Mouse (Mus musculus) urinary bladder, adult 18-20 months (tissue): ENCODE data around the gene Lrrc8d.

Experiments
- DNase-seq, 2 experiments: peaks; one replicate each; pipeline ENCODE4 v3.0.0; 2022; ENCODE audit warnings: low spot score in 2 of 2, mixed read lengths in 2 of 2

The Lrrc8d gene

DNA sequence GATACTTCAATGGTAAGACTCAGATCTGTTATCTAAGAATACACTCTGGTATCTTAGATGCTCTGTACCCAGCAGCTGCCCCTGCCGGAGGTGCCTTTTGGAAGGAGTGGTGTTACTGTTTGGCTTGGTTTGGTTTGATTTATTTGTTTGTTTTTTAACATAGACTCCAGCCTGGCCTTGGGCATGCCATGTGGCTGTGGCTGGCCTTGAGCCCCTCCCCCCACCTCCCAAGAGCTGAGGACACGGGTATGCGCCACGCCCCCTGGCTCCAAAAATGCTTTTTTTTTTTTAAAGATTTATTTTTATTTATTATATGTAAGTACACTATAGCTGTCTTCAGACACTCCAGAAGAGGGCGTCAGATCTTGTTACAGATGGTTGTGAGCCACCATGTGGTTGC is 65.6 kb downstream of the Lrrc8d start:
- DNase-seq, result no peak

DNA sequence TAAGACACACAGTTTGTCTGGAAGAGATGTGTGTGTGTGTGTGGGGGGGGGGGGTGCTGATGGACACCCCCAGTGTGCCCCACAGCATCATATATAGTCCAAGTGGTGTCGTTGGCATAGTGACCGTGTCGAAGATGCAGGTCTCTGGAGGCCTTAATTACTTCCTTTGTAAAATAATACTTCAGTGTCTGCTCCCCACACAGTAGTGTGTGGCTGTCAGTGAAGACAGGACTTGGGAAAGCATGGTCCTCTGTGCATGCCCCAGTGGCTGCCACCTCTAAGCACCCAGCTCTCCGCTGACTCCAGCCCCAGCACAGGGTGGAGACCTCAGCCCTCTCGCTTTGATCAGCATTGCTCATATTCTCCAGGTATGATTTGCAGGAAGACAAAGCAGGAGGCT is 76.6 kb downstream of the Lrrc8d start:
- no peak for DNase-seq

DNA sequence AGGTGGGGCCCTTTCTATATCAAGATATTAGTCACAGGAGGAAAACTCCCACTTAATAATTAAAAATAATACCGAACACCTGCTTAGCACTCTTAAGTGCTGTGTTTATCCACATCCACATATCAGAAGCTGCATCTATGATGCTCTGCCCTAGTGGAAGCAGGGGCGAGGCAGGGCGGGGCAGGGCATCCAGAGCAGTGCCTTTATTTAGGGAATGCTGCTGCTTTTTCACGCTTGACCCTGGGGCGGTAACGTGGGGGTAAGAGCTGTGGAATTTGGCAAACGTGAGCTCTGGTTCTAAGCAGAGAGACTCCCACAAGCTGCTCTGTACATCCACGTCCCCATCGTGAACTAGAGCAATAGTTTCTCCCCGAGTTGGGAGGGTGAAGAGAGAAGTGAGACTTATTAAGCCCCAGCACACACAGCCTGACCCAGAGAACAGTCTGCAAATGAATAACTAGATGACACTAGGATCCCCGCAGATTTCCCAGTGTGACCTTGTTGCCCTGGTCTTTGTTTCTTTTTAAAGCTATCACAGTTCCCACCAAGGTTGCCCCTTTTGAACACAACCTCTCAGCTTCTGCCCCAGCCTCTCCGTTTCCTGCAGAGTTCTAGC is 77.3 kb downstream of the Lrrc8d start:
- DNase-seq, result no peak

DNA sequence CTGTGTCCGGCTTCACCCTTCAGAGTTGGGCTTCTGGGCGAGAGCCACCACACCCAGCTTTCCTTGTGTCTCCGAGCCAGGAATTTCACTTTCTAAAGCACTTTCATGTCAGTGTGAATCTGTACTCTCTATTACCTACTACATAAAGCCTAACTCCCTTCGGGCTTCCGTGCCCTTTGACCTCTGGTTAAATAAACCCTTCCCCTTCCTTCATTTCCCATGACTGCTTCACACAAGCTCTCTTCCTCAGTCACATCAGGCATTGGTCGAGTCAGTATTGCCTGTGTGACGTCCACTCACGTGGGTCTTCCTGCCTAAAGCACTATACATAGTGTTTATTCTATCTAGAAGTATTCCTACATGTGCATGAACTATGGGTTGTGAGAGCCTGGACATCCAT is 77.9 kb downstream of the Lrrc8d start:
- no peak for DNase-seq

DNA sequence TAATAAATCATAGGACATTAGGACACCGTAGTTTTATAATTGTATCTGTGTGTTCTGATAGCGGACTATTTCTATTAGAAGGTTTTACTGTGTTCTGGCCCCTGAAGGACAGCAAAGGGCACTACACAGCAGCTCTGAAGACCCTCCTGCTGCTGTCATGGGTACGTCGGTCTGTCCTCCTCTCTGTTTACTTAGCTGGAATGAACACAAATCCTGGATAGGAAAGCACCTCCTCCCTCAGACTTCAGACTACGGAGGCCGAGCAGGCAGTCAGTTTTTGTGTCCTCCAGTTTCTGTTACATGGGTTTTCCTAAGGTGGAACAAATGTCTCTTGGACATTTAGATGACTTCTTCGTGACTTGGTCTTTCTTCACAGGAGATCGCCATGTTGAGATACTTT is 78.4 kb downstream of the Lrrc8d start:
- no peak for DNase-seq

DNA sequence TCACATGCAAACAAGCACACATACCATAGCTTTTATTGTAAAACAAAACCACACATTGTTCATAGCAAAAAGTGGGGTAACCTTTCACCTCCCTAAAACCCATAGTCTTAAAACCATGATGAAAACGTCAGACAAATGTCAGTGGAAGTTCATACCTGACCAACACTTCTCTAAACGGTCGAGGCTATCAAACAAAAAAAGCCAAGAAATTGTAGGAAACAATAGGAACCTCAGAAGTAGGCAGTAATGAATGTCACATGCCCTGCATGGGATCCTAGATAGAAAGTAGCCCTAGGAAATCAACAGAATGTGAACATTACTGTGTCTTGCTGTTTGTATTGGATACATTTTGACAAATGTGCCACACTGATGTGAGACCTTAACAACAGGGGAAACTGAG is 79.0 kb downstream of the Lrrc8d start:
- no peak for DNase-seq

DNA sequence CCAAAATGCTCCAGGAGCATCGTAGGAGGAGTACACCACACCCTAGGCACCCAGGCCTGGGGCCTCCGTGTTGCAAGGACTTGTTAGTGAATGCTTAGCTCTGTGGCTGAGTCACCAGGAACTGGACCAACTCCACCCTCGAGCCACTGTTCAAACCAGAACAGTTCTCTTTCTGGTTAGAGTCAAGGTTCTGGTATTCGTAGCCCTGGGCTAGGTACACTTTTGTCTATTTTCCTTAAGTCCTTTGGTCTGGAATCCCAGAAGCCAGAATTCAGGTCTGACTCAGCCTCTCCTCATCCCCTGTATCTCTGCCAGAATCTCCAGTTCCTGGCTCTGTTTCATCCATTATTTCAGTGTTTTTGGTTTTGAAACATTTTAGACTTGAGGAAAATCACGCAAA is 79.6 kb downstream of the Lrrc8d start:
- DNase-seq, result peak in 1 of 2 experiments; percentile 66

DNA sequence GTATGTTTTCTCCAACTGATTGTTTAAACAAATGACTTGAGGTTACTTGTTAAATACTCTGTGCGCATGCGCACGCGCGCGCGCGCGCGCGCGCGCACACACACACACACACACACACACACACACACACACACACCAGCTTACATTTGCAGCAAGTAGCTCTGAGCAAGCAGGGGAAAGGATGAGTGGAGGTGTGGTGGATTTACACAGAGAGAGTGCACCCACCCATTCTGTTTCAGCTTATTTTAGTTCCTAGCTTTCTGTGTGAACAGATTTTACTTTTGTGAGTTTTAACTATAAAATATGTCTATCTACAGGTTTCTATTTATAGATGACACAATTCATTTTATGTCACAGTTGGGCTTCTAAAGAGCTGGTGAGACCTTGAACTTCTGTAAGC is 84.1 kb downstream of the Lrrc8d start:
- DNase-seq, result no peak

DNA sequence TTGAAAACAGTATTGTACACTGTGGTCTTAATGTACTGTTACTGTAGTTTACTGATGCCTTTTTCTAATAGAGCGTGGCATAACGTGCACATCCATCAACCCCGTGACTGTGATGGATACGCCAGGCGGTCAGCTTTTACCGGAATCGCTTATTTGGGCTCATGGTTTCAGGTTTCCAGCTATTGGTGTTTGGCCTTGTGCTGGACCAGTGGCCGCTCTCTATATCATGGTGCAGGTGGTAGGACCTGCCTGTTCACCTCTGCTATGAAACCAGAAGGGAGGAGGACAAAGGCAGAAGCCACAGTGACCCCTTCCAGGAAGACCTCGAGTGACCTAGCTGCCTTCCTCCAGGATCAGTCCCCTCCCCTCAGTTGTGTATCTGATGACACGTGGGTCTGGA is 85.0 kb downstream of the Lrrc8d start:
- DNase-seq, result no peak

DNA sequence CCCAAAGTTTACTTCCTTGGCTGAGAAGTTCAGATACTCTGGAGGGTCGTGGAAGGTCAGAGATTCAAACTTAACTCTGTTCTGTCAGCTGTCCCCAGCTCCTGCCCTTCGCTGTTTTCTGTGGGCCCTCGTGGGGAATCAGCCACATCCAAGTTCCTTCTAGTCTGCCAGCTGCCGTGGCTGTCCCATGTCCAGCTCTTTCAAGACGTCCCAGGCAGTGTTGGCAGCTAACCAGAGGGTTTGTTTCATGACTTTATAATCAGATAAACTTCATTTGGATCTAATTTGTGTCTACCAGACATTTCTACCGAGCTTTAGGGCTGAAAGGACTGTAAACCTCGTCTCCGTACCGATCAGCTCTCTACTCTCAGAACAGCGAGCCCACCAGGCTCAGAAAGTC is 87.8 kb downstream of the Lrrc8d start:
- DNase-seq, result no peak

DNA sequence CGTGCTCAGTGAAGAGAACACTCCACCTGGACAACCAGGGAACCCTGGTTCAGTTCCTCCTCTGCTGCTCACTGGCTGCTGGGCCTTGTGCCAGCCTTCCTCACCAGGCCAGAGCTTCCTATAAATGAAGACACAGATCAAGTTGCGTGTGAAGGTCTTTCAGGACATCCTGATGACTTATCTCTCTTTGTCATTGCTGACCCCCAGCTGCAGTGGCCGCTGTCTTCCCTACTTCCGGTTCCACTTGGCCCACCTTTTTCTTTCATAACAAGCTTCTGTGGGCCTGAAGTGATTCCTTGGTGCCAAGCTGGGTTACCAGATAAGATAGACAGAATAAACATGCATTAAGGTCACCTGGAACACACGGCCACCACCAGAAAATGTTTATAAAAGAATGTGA is 90.0 kb downstream of the Lrrc8d start:
- no peak for DNase-seq

DNA sequence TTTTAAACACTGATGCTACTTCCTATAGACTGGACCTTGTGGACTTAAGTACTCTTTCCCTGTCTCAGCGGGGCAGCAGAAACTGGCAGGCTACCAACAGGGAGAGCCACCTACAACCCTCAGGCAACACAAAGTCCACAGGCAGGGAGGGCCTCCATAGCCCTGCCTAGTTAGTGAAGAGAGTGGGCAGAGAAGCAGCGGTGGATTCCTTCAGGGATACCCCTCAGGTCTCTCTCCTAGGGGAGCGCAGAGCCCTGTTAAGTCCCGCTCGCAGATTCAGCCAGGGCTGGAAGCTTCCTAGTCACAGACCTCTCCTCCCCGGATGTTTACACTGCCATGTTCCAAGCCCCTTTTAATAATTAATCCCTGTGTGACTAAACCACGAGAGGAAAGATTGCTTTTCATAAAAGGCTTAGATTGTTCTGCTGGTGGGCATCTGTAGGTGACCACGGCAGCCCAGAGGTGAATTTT is 92.6 kb downstream of the Lrrc8d start:
- DNase-seq, result peak; percentile 2 to 36

DNA sequence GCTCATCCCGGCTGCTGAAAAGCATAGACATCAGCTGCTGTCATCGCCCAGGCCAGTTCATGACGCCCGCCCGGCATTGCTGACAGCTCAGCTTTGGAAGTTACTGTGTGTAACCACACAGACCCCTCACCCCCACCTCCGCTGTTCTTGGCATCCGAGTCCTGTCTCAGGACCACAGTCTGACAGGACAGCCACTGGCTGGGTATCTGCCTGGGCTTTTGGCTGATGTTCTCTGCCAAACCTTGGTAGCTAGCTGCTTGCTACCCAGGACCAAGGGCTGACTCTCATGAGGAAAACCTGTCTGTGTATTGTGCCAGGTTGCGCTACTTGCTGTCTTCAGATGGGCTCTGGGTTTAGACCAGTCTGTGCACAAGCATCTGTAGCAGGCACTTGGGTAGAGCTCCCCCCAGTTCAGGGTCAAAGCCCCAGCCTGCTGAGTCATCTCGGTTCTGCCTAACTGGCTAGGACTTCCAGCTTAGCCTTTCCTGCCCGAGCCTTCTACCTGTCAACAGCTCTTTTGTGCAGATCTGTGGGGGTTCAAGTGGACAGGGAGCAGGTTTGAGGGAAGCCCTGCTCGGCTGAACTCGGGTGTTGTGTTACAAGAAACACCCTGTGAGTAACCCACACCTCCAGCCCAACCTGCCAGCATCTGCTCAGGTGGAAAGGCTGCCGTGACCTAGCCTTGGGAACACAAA is 93.2 kb downstream of the Lrrc8d start:
- peak; percentile 38 to 54 for DNase-seq

DNA sequence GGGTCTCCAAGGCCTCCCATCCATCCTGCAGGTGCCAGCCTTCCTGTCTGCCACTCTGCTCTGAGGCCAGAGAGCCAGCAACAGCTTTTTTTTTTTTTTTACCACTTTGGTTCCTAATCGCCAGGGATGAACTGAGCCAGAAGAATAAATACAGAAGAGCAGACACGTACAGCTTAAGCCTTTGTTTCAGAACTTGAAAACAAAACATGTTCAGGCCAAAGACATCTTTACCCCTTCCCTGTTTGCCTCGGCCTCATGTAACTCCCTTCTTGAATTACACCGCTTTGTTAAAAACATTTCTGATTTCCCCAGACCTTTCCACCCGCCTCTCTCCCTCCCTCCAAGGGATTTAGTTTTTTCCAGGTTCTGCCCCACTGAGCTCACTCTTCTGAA is 93.8 kb downstream of the Lrrc8d start:
- DNase-seq, result no peak

DNA sequence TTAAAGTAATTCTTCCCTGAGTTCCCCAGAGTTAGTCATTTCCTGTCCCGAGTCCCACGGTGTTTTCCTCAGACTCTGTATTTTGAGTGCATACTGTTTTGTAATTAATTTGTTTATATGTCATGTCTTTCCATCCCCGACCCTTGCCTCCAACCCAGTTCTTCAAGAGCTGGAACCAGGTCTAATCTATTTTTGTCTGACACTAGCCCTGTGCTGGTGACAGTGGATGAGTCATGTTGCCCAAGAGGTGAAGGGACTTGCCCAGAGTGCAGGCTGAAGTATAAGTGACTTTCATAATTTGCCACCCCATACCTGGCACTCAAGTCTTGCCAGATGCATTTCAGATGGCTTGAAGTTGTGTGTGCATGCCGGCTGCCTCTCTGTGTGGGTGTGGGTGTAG is 98.7 kb downstream of the Lrrc8d start:
- no peak for DNase-seq

DNA sequence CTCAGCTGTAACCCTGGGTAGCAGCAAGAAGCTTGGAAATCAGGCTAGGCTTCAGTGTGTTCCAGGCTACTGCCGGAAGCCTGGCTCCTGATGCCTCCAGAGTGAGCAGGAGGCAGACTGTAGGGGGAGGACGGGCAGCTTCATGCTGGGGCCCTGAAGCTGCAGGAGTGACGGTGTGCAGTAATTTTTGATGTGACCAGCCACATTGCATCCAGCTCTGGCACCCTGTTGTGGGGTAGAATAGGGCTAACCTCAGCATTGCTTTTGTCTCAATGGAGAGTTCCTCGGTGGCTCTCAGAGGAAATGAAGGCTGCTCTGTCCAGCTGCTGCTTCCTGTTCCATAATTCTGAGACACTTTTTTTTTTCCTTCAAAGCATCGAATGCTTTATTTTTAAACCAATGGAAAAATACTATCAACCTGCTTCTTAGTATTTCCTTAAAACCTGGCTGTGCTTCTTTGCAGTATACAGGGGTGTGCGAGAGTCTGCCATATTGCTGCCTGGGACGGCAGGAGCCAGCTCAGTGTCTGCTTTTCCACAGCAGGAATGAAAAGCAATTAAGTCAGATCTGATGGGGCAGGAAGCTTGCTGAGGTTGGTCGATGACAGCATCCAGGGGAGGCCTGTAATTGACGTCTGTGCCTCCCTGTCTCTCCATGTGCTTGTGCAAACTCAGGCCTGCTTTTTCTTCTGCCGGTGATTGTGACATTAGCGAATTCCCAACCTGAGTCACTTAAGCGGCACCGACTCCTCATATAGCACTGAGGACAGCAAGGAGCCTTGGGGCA is 100.3 kb downstream of the Lrrc8d start:
- DNase-seq, result no peak

DNA sequence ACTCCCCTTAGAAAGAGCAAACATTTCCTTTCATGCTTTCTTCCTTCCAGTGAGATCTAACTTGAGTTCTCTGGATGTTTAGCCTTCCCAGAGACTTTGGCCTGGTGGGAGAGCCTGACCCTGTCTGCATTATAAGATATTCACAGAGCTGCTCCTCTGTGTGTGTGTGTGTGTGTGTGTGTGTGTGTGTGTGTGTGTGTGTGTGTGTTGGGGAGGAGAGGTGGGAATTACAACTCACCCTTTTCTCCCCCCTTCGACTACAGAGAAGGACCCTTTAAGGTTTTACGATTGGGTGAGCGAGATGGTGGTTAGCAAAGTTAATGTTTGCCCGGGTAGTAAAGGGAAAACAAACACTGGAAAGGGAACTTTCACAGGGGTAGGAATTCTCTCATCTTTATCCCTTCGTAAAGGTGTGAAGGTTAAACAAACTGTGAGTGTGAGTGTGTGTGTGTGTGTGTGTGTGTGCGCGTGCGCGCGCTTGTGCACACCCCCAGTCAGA is 101.3 kb downstream of the Lrrc8d start:
- DNase-seq, result no peak

DNA sequence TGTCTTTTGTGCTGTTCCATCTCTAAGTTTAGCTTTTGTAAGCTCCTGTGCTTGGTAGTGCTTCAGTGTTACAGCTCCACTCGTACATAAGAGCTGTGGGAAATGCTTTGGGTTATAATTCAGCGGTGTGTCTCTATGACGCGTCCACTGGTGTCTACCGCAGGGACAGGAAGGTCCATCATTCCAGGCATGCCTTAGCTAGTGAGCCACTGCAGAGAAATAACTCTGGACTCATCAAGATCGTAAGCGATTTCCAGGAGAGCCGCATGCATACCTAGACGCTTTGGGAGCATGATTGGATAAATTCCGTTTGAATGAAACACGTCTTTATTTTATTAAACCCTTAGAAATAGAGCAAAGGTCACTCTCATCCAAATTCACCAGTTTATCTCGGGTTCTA is 106.2 kb downstream of the Lrrc8d start:
- no peak for DNase-seq

DNA sequence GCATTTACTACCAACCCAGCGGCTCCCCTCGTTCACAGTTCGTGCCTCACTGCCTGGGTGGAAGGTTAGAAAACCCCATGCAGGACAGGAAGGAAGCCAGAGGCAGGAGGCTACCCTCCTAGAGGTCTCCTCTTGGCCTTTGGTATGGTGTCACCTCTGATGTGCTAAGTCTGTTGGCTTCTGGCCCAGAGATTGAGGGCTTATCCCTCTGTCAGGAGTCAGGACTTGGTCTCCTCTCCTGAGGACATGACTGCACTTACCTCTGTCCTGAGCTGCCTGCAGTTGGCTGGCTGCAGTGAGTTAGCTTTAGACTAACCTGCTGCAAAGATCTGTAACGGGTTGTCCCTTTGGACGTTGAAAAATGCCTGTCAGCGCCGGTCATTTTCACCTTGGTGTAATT is 107.7 kb downstream of the Lrrc8d start:
- DNase-seq, result no peak

DNA sequence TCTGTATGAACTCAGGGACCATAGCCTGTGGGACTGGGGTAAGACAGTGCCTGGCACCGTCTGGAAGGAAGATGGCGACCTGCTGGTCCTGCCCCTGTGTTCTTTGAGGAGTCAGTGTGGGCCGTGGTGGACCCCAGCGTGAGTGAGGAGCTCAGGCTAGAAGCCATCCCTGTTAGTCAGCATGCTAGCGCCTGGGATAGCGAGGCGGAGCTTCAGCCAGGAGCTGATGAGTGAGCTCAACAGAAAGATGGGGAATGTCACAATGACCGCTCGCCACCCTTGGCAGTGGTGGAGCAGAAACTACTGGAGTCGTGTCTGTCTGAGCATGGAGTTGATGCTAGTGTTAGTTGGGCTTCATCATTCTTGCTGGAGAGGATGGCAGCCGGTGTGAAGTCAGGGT is 109.3 kb downstream of the Lrrc8d start:
- DNase-seq, result no peak

DNA sequence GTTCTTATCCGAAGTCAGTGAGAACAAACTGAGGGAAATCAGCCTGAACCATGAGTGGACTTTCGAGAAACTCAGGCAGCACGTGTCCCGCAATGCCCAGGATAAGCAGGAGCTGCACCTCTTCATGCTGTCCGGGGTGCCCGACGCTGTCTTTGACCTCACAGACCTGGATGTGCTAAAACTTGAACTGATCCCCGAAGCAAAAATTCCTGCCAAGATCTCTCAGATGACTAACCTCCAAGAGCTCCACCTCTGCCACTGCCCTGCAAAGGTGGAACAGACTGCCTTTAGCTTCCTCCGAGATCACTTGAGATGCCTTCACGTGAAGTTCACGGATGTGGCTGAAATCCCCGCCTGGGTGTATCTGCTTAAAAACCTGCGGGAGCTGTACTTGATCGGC is 113.3 kb downstream of the Lrrc8d start:
- DNase-seq, result no peak

DNA sequence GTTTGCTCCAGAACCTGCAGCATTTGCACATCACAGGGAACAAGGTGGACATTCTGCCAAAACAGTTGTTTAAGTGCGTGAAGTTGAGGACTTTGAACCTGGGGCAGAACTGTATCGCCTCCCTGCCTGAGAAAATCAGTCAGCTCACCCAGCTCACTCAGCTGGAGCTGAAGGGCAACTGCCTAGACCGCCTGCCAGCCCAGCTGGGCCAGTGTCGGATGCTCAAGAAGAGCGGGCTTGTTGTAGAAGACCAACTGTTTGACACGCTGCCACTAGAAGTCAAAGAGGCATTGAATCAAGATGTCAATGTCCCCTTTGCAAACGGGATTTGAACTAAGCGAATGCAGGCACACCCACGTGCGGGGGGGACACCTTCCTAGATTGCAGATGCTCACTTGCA is 114.2 kb downstream of the Lrrc8d start:
- DNase-seq, result no peak

DNA sequence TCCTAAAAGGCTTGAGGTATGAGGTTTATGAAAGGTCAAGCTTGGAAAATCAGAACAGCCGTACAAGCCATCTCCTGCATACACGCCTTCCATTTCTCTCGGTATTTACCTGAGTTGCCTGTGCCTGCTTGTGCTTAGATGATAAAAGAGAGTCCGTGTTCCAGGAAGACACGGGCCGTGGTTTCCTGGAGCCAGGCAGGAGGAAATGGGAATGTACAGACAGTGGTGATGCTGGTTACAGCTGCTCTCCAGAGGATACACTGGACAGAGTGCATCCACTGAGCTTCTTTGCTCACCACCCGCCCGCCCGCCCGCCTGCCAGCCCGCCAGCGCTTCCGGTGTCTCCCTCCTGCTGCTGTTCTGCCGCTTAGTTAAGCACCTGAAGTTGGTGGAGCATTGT is 116.3 kb downstream of the Lrrc8d start:
- DNase-seq, result no peak
